Mouse (Mus musculus): Measurements from ENCODE around the gene Wipf1. TPM values are rescaled to one million over a fixed set of nuclear protein-coding genes. Genes with fewer than 3 reads are reported as not detected.
A peak's percentile ranks its signal among the peaks of the same experiment; 100 is the strongest.
"Not testable (repeated sequence)": the region's sequence is repeated elsewhere in the genome, so short reads cannot be mapped to it uniquely, and the experiment has no call there.

Wipf1 gene
- total RNA-seq, 1 experiment from 2014 or later, result 109 TPM

DNA sequence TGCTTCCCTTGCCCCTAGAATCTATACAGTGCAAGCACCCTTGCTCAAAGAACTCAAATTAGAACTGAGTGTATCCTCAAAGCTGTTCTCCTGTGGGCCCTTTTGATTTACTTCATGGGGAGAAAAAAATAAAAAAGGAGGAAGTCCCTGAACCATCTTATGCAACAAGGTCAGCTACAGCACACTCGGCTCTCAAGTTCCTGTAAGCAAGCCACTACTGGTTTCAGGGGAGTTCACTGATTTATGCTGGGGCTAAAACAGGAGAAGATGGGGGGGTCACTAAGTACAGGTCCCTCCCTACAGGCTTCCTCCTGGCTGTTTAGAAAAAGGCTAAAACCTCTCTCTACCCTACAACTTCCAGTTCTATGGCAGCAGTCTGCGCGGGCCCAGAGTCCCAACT, 17.5 kb downstream of the Wipf1 start:
- peak; percentile 63 for ATAC-seq (ENCODE audit: extremely low read depth, insufficient number of reproducible peaks, low FRiP score, poor library complexity, severe bottlenecking)

DNA sequence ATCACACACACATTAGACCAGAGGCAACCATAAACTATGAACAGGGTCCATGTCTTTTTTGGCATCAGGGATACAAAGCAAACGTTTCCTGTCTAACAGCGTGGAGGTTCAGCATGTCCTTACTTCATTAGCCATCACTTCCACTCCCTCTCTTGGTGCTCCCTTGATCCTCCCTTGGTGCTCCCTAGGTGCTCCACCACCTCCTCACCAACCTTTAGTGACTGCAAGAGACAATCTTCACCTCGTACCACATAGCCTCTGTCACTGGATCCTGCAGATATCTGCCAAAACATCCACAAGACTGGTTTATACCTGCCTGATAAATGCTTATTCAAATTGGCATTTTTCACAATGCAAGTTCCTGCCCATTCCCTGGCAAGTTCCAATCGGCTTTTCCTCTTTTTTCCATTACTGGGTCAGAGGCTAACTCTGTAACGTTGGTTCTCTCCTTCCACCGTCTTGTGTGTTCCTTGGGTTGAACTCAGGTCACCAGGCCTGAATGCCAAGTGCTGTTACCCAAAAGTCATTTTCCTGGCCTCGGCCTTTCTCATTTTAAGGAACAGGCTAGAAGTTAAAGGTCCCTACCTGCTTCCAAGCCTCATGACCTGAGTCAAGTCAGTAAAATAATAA, 18.7 kb downstream of the Wipf1 start:
- no peak for ATAC-seq (ENCODE audit: extremely low read depth, insufficient number of reproducible peaks, low FRiP score, poor library complexity, severe bottlenecking)

DNA sequence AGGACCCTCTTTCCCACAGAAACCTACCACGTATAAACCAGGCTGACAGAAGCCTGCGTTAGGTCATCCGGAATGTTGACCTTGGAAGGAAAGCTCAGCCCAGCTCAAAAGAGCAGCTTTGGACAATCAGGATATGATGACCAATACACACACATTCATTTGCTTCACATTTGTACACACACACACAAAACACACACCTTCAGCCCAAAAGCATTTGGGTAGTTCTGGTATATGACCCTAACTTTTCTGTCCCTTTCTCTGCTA, 19.6 kb downstream of the Wipf1 start:
- ATAC-seq (ENCODE audit: extremely low read depth, insufficient number of reproducible peaks, low FRiP score, poor library complexity, severe bottlenecking), result no peak

DNA sequence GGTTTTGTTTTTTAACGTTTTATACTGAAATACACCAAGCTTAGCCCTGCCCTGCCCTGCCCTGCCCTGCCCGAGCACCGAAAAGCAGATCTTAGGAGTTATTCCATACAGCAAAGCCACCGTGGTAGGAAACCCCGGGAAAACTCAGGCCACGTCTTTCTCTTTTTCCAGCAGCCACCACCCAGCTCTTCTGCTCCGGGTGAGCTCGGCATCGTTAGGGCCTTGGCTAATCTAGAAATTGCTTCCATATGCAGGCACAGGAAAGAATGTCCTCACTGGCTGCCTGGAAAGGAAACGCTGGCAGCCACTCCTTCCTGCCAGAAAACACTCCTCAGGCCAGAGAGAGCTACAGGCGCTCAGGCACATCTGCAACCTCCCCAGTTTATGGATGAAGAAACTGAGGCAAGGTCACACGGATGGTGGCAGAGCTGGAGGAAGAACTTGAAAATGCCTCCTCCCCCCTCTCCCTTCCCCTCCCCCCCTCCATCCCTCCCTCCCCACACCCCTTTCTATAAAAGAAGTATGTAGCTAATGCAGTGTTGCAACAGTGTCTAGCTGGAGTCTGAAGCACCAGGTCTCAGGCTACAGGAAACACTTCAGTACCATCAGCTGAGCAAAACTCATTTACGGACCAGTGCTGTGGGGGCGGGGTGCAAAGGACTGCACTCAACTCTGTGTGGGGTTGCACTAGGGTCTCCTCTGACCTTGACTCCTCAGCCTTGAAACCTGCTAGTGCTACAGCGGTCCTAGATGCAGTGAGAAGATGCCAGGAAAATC, 20.1 kb downstream of the Wipf1 start:
- ATAC-seq (ENCODE audit: extremely low read depth, insufficient number of reproducible peaks, low FRiP score, poor library complexity, severe bottlenecking), result no peak

DNA sequence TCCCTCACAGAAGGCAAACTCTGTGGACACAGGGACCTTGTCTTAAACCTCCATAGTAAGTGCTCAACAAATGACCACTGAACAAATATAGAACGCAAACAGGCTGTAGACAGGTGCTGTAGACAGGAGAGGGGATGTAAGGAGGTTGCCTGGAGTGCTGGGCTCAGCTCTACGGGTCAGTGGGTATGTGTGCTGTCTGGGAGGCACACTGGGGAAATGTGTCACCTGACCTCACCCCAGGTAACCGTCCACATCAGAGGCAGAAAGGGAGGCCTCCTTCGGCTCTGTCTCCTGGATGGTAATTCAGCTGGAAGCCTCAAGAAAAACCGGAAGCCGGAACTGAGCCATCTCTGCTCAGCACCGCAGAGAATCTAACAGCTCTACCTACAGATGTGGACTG, 21.6 kb downstream of the Wipf1 start:
- ATAC-seq (ENCODE audit: extremely low read depth, insufficient number of reproducible peaks, low FRiP score, poor library complexity, severe bottlenecking), result no peak

DNA sequence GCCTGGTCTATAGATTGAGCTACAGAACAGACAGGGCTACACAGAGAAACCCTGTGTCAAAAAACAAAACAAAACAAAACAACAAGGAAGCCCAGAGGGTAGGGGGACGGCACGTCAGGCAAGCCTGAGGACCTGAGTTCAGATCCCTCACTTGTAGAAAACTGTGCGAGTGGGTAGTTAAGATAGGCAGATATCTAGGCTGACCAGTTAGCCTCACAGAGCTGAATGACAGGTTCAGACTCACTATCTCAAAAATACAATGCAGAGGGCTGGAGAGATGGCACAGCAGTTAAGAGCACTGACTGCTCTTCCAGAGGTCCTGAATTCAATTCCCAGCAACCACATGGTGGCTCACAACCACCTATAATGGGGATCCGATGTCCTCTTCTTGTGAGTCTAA, 23.2 kb downstream of the Wipf1 start:
- ATAC-seq (ENCODE audit: extremely low read depth, insufficient number of reproducible peaks, low FRiP score, poor library complexity, severe bottlenecking), result not testable (repeated sequence)

DNA sequence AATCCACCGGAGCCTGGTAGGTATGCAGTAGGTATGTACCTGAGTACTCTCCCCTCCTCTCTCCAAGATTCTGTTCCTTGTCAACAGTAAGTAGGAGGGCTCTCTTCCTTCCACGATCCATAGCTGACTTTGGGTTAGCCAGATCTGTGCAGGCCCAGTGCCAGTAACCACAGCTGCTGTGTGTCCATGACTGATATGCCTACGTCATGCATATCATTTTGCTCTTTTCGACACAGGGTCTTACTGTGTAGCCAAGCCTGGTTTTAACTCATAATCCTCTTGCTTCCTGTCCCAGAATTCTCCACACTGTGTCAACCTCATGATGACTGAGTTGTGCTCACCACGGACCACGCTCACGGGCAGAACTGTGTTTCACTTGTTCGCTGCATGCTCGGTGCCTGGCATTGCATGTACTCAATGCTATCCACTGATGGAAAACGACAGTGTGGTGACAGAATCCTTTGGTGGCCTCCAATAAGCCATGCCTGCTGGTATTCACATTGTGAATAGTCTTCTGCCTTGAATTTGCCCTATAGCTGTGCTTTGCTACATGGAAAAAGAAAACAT, 26.6 kb downstream of the Wipf1 start:
- no peak for ATAC-seq (ENCODE audit: extremely low read depth, insufficient number of reproducible peaks, low FRiP score, poor library complexity, severe bottlenecking)

DNA sequence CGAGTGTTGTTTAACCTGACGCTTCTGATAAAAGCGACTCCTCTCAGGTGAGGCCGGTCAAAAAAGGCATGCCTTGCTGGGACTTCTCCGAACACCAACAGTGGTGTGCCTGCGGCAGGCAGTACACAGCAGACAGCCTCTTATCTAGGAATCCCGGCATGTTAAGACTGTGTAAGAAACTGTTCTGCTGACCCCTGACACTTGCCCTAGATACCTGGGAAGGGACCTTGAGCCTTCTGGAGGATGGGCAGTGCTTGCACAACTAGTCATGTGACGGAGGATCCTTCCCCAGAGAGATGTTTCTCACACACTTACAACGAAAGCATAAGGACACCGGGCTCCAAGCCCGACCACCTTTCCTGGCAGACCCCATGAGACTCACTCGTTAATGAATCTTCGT, 28.7 kb downstream of the Wipf1 start:
- no peak for ATAC-seq (ENCODE audit: extremely low read depth, insufficient number of reproducible peaks, low FRiP score, poor library complexity, severe bottlenecking)

DNA sequence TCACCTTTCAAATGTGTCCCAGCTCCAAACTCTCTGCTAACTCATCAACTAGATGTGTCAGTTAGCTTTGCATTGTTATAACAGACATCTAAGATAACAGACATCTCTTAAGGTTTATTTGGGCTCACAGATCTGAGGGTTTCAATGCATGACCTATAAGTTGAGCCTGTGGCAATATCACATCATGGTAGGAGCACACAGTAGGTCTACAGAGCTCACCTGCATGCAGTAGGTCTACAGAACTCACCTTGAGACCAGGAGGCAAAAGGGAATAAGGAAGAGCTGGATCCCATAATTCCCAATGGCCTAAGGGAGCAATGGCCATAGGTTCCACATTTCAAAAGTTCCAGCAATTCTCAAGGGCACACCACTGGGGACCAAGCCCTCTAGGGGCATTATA, 31.2 kb downstream of the Wipf1 start:
- ATAC-seq (ENCODE audit: extremely low read depth, insufficient number of reproducible peaks, low FRiP score, poor library complexity, severe bottlenecking), result no peak

DNA sequence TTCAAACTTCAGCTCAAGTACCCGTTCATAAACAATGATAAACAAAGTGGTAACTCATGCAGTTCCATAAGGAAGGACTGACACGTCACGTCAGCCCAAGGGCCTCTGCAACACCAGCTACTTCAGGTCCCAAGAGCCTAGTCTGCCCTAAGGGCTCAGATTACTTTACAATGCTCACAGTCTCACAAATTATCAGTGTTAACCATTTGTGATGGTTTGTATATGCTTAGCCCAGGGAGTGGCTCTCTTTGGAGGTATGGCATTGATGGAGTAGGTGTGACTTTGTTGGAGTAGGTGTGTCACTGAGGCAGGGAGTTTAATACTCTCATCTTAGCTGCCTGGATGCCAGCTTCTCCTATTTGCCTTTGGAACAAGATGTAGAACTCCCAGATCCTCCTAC, 32.0 kb downstream of the Wipf1 start:
- no peak for ATAC-seq (ENCODE audit: extremely low read depth, insufficient number of reproducible peaks, low FRiP score, poor library complexity, severe bottlenecking)

DNA sequence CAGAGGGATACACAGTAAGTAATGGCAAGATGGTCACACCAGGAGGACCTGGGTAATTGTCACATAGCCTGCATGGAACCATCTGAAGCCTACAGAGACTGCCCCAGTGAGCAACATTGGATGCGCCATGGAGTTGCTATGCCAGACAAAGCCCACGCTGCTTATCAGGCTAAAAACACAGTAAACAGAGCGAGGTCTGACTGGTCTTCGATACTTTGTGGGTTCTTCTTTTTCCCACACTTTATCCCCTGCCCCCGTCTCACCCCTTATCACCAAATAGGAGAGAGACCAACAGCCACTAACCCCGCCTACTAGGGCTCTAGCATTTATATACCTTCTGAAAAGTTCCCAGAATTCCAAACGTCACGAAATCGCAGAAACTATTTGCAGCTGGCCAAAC, 32.6 kb downstream of the Wipf1 start:
- no peak for ATAC-seq (ENCODE audit: extremely low read depth, insufficient number of reproducible peaks, low FRiP score, poor library complexity, severe bottlenecking)

DNA sequence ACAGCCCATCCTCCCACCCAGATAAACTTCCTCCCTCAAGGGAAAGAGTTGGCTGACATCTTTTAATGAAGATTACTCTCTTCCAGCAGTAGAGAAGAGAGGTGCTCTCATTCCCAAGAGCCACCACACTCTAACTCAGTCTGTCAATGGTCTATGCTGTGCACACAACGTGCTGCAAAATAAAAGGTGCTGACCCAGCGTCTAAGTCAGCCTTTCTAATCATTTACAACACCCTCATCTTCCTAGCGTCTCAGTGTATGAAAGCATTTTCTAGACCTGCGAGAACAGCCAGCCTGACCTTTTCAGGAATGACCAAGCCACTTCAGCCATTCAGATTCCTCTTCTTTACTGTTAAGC, 33.2 kb downstream of the Wipf1 start:
- ATAC-seq (ENCODE audit: extremely low read depth, insufficient number of reproducible peaks, low FRiP score, poor library complexity, severe bottlenecking), result no peak

DNA sequence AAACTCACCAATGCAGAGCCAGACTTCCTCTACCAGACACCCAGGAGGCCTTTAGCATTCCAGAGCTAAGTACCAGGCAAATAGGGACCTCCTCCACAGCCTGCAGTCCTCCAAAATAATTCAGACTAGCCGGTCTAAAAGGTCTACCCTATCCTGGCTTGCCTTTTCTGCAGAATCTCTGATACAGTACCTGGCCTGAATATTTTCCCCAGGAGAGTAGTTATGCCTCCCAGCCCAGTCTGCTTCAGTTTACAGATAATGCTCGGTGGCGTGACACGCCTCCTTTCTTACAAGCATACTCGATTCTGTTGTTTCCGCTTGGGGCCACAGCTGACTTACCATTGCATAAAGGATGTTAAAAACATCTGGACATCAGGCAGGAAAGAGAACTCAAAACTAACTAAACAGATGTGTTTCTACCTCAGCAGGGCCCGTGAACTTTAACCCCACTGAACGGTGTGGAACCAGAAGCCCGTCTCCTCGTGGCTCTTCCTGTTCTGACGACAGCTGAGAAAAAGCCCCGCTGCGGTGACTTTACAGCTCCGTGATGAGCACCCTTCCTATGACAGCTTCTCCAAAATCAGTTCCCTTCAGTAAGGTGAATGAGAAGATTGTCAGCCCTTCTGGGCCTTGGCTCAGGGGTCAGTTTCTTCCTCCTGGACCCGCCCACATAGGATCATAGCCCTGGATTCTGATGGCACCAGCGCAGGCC, 33.8 kb downstream of the Wipf1 start:
- ATAC-seq (ENCODE audit: extremely low read depth, insufficient number of reproducible peaks, low FRiP score, poor library complexity, severe bottlenecking), result peak; percentile 88

DNA sequence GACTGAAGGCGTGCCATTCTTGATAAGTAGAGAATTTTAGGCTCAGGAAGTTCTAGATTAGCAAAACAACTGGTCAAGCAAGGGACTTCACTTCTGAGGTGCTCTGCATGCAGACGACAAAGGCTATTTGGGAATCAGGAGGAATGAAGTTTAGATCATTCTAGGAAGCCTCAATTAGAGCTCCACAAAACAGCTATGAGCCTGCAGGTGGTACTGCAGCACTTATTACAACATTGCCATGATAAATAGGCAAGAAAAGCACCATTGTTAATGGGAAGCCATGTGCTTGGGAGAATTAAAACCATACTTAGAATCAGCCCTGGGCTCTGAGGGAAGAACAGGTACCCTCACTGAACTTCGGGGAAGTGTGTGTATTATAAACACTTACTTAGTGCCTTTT, 36.0 kb downstream of the Wipf1 start:
- no peak for ATAC-seq (ENCODE audit: extremely low read depth, insufficient number of reproducible peaks, low FRiP score, poor library complexity, severe bottlenecking)

DNA sequence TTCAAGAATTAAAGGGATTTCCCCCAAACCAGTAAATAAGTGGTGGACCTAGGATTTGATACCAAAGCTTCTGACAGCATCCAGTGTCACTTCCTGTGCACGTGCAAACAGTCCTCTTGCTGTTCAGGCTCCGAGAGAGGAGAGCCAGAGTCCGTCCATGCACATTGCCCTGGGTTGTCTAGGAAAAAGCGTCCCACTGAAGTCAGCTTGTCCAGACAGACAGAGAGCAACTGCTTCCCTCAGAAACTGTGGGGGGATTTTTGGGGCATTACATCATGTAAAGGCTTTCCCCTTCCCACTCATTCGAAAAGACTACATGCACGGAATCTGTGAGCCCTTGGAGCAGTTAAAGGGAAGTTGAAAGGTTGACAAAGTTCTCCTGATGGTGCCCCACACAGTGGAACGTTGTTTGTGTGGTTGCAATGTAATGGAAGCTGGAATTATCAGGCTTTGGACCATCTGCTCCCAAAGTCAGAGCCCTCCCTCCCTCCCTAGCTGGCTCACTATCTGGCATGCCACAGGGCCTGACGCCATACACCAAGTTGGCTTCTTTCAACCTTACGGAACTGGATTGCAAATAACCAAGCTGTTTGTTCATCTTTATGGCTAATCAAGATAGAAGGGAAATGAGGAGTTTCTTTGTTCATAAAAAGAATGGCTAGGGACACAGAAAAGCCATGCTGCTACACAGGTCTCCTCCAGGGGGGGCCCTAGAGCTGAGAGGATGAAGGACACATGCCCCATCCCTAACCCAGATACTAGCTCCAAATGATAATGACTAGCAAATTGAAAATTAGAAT, 37.9 kb downstream of the Wipf1 start:
- peak; percentile 69 for ATAC-seq (ENCODE audit: extremely low read depth, insufficient number of reproducible peaks, low FRiP score, poor library complexity, severe bottlenecking)

DNA sequence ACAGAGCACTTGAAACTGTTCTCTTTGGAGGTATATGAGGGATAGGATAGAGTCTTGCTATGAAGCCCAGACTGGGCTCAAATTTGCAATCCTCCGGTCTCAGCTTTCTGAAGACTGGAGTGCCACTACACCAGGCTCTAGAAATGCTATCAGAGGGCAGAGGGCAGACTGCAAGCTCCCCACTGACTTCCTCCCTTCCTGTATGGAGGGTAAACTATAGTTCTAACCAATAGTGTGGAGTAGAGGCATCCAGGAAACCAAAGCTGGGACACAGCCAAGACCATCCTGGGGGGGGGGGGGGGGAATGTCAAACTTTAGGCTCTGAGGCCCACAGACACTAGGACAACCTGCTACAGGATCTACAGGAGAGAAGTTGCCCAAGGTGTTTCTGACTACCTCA, 39.1 kb downstream of the Wipf1 start:
- ATAC-seq (ENCODE audit: extremely low read depth, insufficient number of reproducible peaks, low FRiP score, poor library complexity, severe bottlenecking), result no peak

DNA sequence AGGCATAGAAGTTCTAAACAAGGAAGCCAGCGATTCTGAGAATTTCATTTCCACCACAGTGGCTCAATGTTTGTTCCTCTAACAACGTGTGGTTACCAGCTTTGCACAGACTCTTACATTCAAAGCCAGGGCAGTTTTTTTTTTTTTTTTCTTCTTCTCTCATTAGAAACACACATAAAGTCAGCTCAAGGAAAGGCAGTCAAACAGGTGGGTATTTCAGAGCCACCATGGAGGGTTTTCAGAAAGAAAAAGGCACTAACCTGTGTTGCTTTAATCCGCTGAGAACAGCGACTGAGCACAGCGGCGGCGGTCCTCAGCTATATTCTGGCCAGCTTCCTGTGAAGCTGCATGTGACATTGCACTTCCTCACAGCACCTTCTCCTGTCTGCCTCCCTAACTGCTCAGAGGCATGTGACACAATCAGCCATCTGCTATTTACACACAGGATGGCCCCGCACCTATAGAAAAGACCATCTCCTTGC, 43.4 kb downstream of the Wipf1 start:
- ATAC-seq (ENCODE audit: extremely low read depth, insufficient number of reproducible peaks, low FRiP score, poor library complexity, severe bottlenecking), result peak; percentile 81

DNA sequence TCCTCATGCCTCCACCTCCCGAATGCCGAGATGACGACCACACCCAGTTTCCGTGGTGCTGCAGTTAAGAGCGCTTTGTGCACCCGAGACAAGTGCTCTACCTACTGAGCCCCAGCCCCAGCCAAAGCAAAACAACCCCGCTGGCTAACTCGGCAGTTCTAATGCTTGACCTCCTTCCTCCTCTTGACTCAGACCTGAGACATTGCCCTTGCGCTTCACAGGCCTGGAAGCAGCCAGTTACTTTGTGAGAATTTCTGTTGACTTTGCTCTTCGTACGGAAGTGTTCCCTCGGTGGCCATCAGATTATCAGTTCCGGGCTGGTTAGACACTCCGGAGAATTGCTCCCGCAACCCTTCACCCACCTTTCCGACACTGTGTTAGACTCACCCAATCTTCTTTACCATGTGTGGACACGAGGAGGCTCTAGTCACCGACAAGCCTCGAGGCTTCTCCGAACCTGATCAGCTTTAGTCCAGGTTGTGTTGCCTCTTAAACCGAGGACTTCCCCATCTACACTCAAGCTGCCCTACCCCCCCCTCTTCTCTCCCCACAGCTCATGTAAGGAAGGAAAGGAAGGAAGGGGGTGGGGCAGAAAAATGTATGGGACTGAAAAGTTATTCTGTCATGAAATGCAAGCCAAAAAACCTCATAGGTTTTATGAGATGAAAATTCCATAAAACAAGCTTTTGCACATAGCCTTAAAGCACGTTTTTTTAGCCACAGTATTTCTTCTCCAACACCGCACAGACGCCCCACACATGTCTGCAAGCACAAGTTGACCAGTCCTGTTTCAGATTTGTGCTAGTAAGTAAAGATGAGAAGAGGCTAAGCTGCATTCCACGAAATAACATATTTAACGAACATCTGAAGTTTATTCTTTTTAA, 44.1 kb downstream of the Wipf1 start:
- ATAC-seq (ENCODE audit: extremely low read depth, insufficient number of reproducible peaks, low FRiP score, poor library complexity, severe bottlenecking), result peak; percentile 58

All from neutrophil, adult 5-6 weeks (primary cell).